Mouse (Mus musculus) cerebellum, postnatal 4 days (tissue): ENCODE data around the gene E130114P18Rik.

Experiments used
- DNase-seq, 2 experiments: peaks; one replicate each; pipeline ENCODE4 v3.0.0; 2022; ENCODE audit warnings: low spot score in 2 of 2, mixed read lengths in 1 of 2

Gene E130114P18Rik

GRCm38 (mm10) chr4:97608134-97608533, 169.7 kb downstream of the E130114P18Rik start:
- DNase-seq: no peak

GRCm38 (mm10) chr4:97607169-97607568, 170.7 kb downstream of the E130114P18Rik start:
- DNase-seq: no peak

GRCm38 (mm10) chr4:97606524-97606923, 171.4 kb downstream of the E130114P18Rik start:
- no peak for DNase-seq

DNA sequence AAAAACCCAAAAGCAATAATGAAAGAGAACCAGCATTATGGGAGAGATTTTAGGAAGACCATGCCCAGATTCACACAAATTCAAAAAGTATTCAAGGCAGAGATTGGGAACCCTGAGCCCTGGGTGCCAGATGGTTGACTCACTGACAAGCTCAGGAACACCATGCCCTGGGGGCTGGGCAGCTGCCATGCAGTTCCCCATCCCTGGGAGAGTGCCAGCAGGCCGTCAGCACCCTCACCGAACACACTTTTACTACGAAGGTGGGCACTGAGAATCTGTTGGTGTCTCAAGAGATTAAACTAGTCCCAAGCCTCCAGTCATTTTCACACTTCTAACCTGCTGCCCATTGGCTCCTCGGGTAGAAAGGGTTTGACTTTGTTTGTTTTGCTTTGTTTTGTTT, 175.3 kb downstream of the E130114P18Rik start:
- DNase-seq: peak in 1 of 2 experiments; percentile 77

DNA sequence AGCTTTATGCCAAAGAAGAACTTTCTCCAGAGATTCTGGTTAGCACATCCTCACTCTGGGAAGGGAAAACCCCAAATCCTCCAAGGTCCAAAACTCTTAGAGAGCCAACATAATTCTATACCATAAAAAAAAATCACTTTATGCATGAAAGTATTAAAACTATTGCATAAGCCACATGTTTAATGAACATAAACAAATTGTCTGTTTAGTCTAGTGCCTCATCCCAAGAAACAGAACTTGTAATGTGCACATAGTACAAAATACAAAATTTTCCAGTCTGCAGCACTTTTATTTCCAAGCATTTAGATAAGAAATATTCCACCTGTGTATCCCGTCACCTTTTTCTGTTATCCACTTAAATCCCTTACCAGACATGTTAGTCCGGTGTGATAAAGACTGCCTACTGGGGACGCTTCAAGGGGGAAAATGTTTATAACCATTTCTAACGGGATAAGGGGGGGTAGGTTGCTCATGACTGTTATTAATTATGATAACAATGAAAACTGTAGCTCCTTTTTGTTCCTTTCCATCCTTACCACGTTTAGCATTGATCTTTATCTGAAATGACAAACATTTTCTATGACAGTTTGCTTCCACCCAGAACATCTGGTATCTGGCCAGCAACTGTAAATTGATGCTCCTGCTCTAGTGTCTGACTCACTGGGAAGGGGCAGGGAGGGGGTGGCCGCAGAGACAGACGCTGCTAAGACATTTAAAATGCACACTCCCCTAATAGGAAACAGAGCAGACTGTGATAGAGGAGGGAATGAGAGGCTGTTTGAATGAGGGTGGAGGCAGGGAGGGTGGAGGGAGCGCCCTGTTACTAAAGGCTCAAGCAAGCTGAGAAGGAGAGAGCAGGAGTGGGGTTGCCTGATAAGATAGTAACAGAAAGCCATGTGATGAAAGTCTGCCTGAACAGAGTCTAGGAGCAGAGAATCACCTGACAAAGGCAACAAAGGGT, 176.7 kb downstream of the E130114P18Rik start:
- DNase-seq: no peak

GRCm38 (mm10) chr4:97597443-97597842, 180.4 kb downstream of the E130114P18Rik start:
- no peak for DNase-seq

DNA sequence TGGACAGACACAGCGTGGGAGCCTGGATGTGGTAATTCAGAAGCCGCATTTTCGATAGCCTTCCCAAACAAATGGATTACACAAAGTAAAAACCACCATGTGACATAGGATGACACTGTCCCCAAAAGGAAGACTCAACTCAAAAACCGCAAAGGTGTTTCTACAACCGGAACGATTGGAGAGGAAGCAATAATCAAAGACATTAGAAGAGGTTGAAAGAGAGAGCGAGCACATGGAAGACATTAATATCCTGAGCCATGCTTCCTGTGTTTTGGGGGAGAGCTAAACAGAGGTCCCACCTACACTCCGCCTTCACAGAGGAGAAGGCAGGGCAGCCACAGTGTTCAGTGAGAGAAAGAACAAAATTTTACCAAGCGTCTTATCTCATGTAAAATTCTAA, 181.5 kb downstream of the E130114P18Rik start:
- no peak for DNase-seq

GRCm38 (mm10) chr4:97593869-97594268, 184.0 kb downstream of the E130114P18Rik start:
- no peak for DNase-seq

- no peak for DNase-seq
These were observed 188.1 kb downstream of the E130114P18Rik start for GRCm38 (mm10) chr4:97589790-97590189.

DNA sequence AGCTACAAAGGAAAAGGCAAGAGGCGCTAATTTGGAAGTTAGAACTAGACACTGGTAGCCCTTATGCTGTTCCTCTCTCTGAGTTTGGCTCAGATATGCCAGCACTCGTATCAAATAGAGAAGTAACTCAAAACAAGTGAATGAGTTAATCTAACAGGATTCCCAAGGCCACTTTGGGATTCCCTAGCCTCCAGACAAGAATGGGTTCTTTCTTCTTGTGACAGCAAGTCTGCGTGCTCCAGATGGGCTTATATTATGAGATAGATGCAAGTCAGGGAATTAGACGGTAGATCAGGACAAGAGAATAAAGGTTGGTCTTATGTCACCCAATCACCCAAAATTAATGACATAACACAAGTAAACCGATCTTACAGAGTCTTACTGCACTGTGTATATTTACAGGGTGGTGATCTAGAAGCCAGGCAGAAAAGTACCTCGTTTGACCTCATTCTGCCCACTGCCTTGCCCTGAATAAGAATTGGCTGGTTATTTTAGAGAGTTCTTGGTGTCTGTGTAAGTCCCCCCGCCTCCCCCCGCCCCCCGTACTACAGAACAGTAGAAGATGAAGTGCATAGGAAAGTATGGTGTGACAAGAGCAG, 190.4 kb downstream of the E130114P18Rik start:
- DNase-seq: no peak

DNA sequence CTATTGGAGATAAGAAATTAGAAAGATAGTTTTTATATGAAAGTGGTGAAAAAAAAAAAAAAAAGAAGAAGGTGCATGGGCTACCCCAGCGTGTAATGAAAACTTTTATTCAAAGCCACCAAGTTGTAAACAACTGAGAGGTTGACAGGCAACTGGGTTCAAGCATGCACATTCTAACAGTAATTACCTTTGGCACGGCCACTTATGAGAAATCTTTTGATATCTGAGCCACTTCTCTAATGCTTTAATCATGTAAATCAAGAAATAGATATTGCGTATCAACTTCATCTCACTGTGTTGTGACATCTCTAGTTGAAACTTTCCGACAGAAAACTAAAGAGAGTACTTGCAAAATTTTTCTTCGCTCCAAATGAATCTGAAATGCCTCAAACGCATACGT, 192.7 kb downstream of the E130114P18Rik start:
- no peak for DNase-seq

DNA sequence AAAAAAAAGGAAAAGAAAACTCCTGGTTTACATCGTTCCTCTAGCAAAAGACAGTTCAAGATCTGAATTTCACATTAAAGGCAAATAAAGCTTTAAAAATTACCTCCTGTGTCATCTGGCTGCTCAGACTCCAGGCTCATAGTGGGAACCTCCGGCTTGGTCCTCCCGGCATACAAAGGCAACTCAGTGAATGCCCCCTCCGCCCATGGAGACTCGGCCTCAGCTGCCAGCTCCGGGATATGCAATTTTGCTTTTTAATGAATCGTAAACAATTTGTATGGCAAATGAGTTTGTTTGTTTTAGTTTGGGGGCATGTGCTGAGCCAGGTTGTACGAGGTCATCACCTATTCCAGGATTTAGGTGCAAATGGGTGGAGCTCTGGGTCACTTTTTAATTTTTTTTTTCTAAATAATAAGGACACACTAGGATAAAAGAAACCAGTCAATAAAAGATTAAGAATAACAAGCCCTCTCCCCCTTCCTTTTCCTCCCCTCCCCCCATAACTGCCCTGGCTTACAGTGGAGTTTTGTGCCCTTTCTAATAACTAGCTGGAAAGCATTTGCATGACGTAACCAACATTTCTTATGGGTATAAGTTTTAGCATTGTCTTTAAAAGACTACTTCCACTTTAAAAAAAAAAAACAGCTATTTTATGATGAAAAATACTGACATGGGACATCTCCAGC, 193.3 kb downstream of the E130114P18Rik start:
- DNase-seq: no peak

DNA sequence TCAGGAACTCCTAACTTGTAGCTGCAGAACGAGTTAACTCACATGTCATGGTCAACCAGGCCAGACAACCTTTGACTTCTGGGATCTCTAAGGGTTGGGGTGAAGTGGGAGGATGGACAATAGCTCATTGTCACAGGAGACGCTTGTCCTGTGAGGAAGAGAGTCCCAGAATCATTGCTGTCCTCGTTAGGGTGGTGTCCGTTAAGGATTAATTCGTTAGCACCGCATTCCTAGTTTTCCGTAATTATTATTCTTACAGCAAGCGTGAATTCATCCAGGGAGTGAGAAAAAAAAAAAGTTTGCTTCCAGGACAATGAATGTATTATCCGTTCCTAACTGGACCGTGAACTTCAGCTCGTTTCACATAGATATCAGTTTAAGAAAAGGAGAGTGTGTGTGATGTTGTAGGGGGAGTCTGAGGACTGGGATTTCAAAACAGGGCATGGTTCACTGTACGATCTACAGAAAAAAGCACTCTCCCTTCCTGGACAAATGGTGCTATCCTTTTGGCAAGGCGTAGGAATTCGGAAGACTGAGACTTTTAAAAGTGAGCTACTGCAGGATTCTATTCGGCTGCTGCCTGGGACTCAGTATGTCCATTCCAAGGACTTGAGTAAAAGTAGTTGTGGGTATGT, 195.0 kb downstream of the E130114P18Rik start:
- no peak for DNase-seq

GRCm38 (mm10) chr4:97582064-97582415, 195.8 kb downstream of the E130114P18Rik start:
- no peak for DNase-seq

DNA sequence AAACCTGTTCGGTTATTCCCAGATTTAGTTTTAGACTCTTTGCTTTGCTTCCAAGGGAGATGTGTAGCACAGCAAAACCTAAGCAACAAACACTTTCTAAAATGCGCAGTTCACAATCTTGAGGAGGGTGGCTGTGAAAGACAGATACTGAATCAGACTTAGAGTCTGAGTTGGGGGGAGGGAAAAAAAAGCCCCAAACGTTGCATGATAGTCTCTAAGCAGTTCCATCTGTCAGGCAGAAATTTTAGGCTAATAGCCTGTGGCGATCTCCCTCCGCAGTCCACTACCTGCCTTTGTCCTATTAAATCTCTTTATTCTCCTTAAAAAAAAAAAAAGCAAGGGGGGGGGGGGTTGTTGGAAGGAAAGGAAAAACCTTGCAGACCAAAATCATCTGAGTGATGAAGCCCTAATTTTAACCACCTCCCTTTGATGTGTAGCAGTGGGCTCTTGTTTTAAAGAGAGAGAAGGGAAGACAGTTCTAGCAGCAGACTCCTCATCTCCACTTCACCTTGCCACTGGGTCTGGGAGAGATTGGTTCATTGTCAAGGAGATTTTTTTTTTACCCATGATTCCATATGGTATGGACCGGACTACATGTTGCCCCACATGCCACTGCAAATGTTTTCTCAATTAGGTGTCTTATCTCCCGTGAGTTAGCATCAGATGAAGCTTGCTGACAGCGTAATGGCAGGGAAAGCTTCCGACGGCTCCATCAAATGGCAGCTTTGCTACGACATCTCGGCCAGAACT, 196.4 kb downstream of the E130114P18Rik start:
- peak in 1 of 2 experiments; percentile 57 for DNase-seq

GRCm38 (mm10) chr4:97580906-97581305, 197.0 kb downstream of the E130114P18Rik start:
- no peak for DNase-seq

DNA sequence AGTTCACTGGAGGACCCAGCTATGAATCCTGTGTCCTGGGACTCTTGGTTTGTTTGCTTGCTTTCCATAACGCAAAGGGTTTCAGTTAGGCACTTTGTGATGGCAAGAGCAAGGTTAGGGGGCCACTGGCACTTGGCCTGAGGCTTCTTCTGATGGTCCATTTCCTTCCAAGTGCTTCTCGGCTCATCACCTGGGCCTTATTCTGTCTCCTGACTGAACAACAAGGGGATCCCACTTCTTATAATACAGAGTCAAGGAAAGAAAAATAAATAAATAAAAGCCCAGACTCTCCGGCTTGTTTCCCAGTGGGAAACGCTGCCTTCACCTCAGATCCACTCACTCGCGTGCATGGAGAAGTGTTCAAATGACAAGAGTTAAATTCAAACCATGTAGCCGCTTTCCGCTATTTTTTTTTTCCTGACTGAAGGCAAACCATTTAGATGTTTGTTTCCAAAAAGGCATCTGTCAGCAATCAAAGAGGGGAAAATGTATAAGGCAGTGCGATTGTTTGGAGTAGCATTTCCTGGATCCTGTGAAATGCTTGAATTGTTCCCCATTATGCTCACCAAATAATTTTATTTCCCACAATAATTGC, 199.2 kb downstream of the E130114P18Rik start:
- DNase-seq: no peak

- DNase-seq: no peak
These were observed 200.4 kb downstream of the E130114P18Rik start for GRCm38 (mm10) chr4:97577431-97577830.

DNA sequence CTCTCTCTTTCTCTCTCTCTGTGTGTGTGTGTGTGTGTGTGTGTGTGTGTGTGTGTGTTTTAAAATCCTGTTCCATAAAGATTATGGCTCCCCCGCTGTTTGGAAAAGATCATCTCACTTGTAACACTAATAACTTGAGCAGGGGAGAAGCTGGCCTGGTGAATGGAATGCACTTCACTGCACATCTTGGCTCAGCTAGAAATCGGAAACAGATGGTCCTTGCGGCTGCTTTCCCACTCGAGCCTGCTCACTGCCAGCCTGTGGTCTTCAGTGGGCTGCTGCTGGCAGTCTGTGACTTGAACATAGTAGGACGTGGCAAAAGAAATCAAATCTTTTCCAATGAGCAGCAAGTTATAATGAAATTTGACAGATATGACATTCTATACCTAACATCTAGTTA, 202.4 kb downstream of the E130114P18Rik start:
- peak in 1 of 2 experiments; percentile 65 for DNase-seq

DNA sequence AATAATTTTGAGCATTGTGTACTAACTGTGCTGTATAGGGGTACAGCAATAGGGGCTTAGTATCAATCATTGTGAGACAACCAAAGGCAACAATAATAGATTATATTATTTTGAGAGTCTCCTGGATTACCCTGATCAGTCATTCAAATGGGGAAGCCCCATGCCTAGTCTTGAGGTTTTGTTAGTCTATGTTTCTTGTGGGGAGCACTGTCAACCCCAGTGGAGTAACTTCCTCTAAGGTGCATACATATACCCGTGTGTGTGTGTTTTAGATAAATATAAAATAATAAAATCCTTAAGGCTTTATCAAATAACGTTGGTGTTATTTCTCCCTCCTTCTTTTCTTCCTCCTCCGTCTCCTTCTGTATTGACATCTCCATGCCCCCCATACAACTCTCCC, 208.6 kb downstream of the E130114P18Rik start:
- DNase-seq: no peak

DNA sequence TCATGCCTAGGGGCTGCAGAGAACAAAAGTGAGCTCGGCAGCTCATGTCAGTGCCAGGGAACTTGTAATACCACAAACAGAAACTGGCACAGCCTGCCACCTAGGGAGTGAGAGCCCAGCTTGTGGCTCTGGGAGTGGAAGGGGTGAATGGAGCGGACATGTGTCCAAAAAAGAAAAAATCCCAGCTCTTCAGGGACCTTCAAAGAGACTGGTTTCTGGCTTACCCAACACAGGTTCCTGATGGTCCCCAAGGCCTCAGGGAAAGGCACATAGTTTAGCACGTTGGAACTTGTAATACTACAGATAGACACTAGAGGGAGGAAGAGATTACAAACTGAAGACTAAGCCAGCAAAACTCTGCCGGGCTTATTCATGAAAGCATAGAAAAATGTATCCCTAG, 213.2 kb downstream of the E130114P18Rik start:
- no peak for DNase-seq
